Mouse (Mus musculus) lung, postnatal 4 days (tissue): ENCODE results near the gene Pxdn.

ENCODE experiments used
- DNase-seq, 2 experiments: peaks; one replicate each; pipeline ENCODE4 v3.0.0; 2021

The Pxdn gene

GRCm38 (mm10) chr12:30029111-30029510 is 91.7 kb downstream of the Pxdn start:
- no peak for DNase-seq

- DNase-seq, result peak in 1 of 2 experiments; percentile 41
Observed at GRCm38 (mm10) chr12:30030571-30030970, 93.2 kb downstream of the Pxdn start.

GRCm38 (mm10) chr12:30034681-30035080 is 97.3 kb downstream of the Pxdn start:
- DNase-seq, result no peak

- DNase-seq, result no peak
Observed at GRCm38 (mm10) chr12:30035406-30035805, 98.0 kb downstream of the Pxdn start.

GRCm38 (mm10) chr12:30035841-30036568 is 98.6 kb downstream of the Pxdn start:
- no peak for DNase-seq

GRCm38 (mm10) chr12:30036569-30037055 is 99.2 kb downstream of the Pxdn start:
- DNase-seq, result no peak

GRCm38 (mm10) chr12:30039565-30039964 is 102.2 kb downstream of the Pxdn start:
- DNase-seq, result peak; percentile 47 to 59

GRCm38 (mm10) chr12:30040150-30040549 is 102.7 kb downstream of the Pxdn start:
- peak; percentile 51 to 68 for DNase-seq

GRCm38 (mm10) chr12:30048848-30049247 is 111.4 kb downstream of the Pxdn start:
- no peak for DNase-seq

- DNase-seq, result no peak
Observed at GRCm38 (mm10) chr12:30049818-30050217, 112.4 kb downstream of the Pxdn start.

GRCm38 (mm10) chr12:30050235-30050634 is 112.8 kb downstream of the Pxdn start:
- peak in 1 of 2 experiments; percentile 51 for DNase-seq

GRCm38 (mm10) chr12:30054761-30055540 is 117.5 kb downstream of the Pxdn start:
- no peak for DNase-seq

GRCm38 (mm10) chr12:30058044-30058443 is 120.6 kb downstream of the Pxdn start:
- no peak for DNase-seq

GRCm38 (mm10) chr12:30061503-30062117 is 124.2 kb downstream of the Pxdn start:
- no peak for DNase-seq

GRCm38 (mm10) chr12:30062118-30062505 is 124.7 kb downstream of the Pxdn start:
- no peak for DNase-seq
